Mouse (Mus musculus): ENCODE measurements at regions not wholly inside any gene's neighbourhood (a gene's known extent, or its start where the extent isn't known, plus 50 kb on each side); places are given as distances from the start of the nearest gene placed in this dataset.

DNA sequence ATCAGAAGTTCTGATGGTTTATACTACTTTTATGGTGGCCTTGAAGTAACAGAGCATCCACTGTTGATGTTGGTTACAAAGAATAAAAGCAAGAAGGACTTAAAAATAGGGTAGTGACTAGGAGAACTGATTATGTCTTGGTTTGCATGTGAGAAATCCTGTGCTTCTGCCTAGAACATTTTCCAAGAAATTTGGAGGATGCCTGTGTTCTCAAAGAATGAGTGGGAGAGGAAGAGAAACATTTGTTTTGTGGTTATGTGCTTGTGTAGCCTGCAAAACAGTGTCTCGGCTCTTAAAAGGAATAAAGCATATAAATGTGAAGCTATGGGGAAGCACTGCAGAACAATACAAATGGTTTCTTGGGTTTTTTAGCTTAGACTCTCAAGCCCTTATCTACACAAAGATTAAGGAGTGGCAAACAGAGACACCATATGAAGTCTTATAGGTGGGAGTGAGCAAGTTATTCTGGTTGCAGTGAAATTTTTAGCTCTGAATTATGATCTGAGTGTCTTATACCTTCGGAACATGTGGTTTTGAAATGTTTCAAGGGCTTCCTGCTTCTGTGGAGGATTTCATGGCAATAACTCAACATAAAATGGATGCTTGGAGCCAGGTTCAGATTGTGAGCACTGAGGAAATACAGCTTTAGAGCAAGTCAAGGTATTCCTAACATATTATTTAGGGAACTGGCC lies 372.1 kb upstream of the Man1a start:
- no peak for TF ChIP-seq CTCF (IDR thresholded peaks at IDR 0.05; ENCODE audit: low read depth)
- Histone ChIP-seq H3K4me2 (ENCODE audit: low read length) (no peak overlapping the region), H3K9me3 (replicated peaks; ENCODE audit: low read length) (no peaks in the 10 kb centered on the region), H3K9ac (ENCODE audit: low read depth, low read length) (no peak overlapping the region), H3K4me1 (replicated peaks; ENCODE audit: insufficient read depth, low read length) (no peaks in the 10 kb centered on the region), H3K27me3 (ENCODE audit: insufficient read depth, low read length) (no peaks in the 10 kb centered on the region), H3K36me3 (ENCODE audit: insufficient read depth, low read length) (no peaks in the 10 kb centered on the region), H3K27ac (no peak overlapping the region), H3K4me3 (replicated peaks; ENCODE audit: low read depth, low read length) (no peak overlapping the region)
- WGBS, result 72% methylated on average over 2 of the region's 2 CpGs
- peak; percentile 36 for DNase-seq (ENCODE audit: low spot score)
- no peak for ATAC-seq (replicated peaks; ENCODE audit: low FRiP score, low read depth)

DNA sequence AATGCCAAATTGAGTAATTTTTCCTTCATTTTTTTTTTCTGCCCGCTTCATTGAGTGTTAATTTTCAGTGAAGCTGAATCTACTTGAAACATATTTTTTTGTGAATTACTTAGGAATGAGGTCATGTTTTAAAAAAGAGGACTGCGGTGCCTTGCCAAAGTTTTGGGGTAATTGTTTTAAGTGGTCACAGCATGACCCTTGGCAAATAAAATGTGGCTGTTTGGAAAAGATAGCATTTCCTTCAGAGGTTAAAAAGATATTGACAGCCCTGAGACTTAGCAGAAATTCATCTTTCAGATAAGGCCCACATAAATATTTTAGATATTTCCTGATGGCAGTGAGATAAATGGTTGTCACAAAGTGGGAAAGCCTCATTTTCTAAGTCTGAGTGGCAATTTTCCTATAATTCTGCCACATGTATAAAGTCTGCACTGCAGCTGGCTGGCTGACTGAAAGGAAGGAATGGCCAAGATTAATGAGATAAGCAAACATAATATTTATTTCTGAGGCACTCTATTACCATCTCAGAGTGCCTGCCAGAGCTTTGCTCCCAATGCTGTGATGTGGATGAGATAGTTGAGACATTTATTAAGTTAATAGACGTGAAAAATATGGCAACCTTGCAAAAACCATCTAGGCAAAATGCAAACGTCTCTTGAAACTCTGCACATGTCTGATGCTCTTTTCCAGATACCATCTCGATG lies 327.0 kb upstream of the Man1a start:
- H3K4me3 ChIP-seq (replicated peaks; ENCODE audit: low read depth, low read length), result no peak overlapping the region
- no peak for TF ChIP-seq CTCF (IDR thresholded peaks at IDR 0.05; ENCODE audit: low read depth)
- ATAC-seq (replicated peaks; ENCODE audit: low FRiP score, low read depth), result no peak
- whole genome bisulfite sequencing, result 41% methylated on average over 5 of the region's 5 CpGs
- H3K4me2 ChIP-seq (ENCODE audit: low read length), result no peak overlapping the region
- H3K4me1 ChIP-seq (replicated peaks; ENCODE audit: insufficient read depth, low read length), result no peaks in the 10 kb centered on the region
- DNase-seq (ENCODE audit: low spot score), result peak; percentile 4
- H3K27ac ChIP-seq, result no peak overlapping the region
- no peaks in the 10 kb centered on the region for H3K36me3 ChIP-seq (ENCODE audit: insufficient read depth, low read length)
- H3K27me3 ChIP-seq (ENCODE audit: insufficient read depth, low read length), result no peaks in the 10 kb centered on the region
- H3K9ac ChIP-seq (ENCODE audit: low read depth, low read length), result no peak overlapping the region
- no peaks in the 10 kb centered on the region for H3K9me3 ChIP-seq (replicated peaks; ENCODE audit: low read length)

DNA sequence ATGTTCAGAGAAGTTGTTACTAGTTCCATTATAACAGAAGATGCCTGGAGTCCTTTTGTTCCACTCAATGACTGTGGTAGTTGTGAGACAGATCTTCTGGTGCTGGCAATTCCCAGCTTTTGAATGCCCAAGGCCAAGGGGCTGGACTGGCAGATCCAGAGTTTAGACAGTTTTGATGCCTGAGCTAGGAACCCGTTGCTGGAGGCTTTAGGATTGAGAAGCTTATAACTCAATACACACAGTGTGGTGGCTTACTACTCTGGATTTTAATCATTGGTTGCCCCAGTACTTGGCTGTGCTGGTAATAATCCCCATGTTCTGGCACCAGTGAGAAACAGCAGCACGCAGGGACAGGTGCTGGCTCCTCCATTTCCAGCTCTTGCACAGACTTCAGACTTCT lies 307.3 kb upstream of the Man1a start:
- TF ChIP-seq CTCF (IDR thresholded peaks at IDR 0.05; ENCODE audit: low read depth), result no peak
- ATAC-seq (replicated peaks; ENCODE audit: low FRiP score, low read depth) (no peak), DNase-seq (ENCODE audit: low spot score) (no peak)
- WGBS, result 84% methylated on average over 2 of the region's 2 CpGs
- H3K9me3 ChIP-seq (replicated peaks; ENCODE audit: low read length), result no peaks in the 10 kb centered on the region
- H3K9ac ChIP-seq (ENCODE audit: low read depth, low read length), result no peak overlapping the region
- no peaks in the 10 kb centered on the region for H3K4me1 ChIP-seq (replicated peaks; ENCODE audit: insufficient read depth, low read length)
- no peak overlapping the region for H3K4me2 ChIP-seq (ENCODE audit: low read length)
- H3K27me3 ChIP-seq (ENCODE audit: insufficient read depth, low read length), result no peaks in the 10 kb centered on the region
- H3K4me3 ChIP-seq (replicated peaks; ENCODE audit: low read depth, low read length), result no peak overlapping the region
- no peak overlapping the region for H3K27ac ChIP-seq
- H3K36me3 ChIP-seq (ENCODE audit: insufficient read depth, low read length), result no peaks in the 10 kb centered on the region

DNA sequence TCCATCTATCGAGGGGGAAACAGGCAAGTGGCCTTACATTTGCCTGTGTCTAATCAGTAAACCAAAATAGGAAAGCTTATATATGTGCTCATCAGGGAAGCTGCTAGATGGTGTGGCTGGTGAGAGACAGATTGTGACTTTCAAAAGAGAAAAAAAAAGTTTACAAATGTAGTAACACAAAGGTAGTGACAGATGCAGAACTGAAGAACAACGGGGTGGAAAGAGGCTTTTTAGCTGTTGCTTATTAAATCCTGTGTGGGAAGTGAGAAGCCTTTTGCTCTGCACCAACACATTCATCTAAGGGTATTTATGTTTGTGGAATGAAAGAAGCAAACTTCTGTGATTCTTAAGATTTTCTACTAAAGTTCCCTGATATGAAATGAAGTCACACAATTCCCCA lies 305.1 kb upstream of the Man1a start:
- Histone ChIP-seq H3K4me3 (replicated peaks; ENCODE audit: low read depth, low read length) (no peak overlapping the region), H3K4me2 (ENCODE audit: low read length) (no peak overlapping the region), H3K27me3 (ENCODE audit: insufficient read depth, low read length) (no peaks in the 10 kb centered on the region), H3K9ac (ENCODE audit: low read depth, low read length) (no peak overlapping the region), H3K9me3 (replicated peaks; ENCODE audit: low read length) (no peaks in the 10 kb centered on the region), H3K4me1 (replicated peaks; ENCODE audit: insufficient read depth, low read length) (no peaks in the 10 kb centered on the region), H3K36me3 (ENCODE audit: insufficient read depth, low read length) (no peaks in the 10 kb centered on the region), H3K27ac (no peak overlapping the region)
- 92% methylated on average over 2 of the region's 2 CpGs for WGBS
- no peak for DNase-seq (ENCODE audit: low spot score)
- no peak for ATAC-seq (replicated peaks; ENCODE audit: low FRiP score, low read depth)
- no peak for TF ChIP-seq CTCF (IDR thresholded peaks at IDR 0.05; ENCODE audit: low read depth)

DNA sequence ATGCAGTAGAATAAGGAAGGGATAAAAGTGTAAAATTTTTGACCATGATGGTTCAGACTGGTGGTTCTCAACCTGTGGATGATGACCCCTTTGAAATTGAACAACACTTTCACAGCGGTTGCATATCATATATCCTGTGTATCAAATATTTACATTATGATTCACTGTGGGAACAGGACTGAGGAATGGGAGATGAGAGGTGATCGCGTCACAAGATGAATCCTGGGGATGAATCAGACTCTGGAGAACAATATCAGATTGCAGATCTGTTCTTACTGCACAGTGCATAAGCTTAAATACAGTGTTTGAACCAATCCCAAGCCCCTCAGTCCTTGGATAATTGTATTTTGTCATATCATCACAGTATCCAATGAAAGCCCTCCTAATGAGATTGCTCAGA lies 292.7 kb upstream of the Man1a start:
- Histone ChIP-seq H3K27me3 (ENCODE audit: insufficient read depth, low read length) (no peaks in the 10 kb centered on the region), H3K4me1 (replicated peaks; ENCODE audit: insufficient read depth, low read length) (no peaks in the 10 kb centered on the region), H3K9me3 (replicated peaks; ENCODE audit: low read length) (no peaks in the 10 kb centered on the region), H3K9ac (ENCODE audit: low read depth, low read length) (no peak overlapping the region), H3K4me2 (ENCODE audit: low read length) (no peak overlapping the region), H3K4me3 (replicated peaks; ENCODE audit: low read depth, low read length) (no peak overlapping the region), H3K27ac (no peak overlapping the region), H3K36me3 (ENCODE audit: insufficient read depth, low read length) (no peaks in the 10 kb centered on the region)
- ATAC-seq (replicated peaks; ENCODE audit: low FRiP score, low read depth) (no peak), DNase-seq (ENCODE audit: low spot score) (no peak)
- WGBS, result 97% methylated on average over 3 of the region's 3 CpGs
- no peak for TF ChIP-seq CTCF (IDR thresholded peaks at IDR 0.05; ENCODE audit: low read depth)

DNA sequence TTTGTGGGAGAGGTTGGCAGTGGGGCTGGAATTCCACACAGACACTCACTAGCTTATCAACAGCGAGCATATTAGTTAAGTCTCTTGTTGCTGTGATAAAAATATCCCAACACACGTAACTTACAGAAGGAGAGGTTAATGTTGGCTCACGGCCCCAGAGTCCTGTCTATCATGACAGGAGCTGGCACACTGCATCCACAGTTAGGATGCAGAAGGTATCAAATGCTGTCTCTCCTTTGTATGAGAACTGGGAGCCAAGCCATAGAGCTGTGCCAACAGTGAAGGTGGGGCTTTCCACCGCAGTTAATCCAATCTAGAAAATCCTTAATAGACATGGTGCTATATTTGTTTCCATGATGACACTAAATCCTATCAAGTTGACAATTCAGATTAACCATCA lies 288.9 kb upstream of the Man1a start:
- H3K4me1 ChIP-seq (replicated peaks; ENCODE audit: insufficient read depth, low read length), result no peaks in the 10 kb centered on the region
- no peak overlapping the region for H3K9ac ChIP-seq (ENCODE audit: low read depth, low read length)
- DNase-seq (ENCODE audit: low spot score) (no peak), ATAC-seq (replicated peaks; ENCODE audit: low FRiP score, low read depth) (no peak)
- TF ChIP-seq CTCF (IDR thresholded peaks at IDR 0.05; ENCODE audit: low read depth), result no peak
- H3K4me3 ChIP-seq (replicated peaks; ENCODE audit: low read depth, low read length), result no peak overlapping the region
- no peak overlapping the region for H3K4me2 ChIP-seq (ENCODE audit: low read length)
- H3K36me3 ChIP-seq (ENCODE audit: insufficient read depth, low read length), result no peaks in the 10 kb centered on the region
- H3K27ac ChIP-seq, result no peak overlapping the region
- H3K9me3 ChIP-seq (replicated peaks; ENCODE audit: low read length), result no peaks in the 10 kb centered on the region
- 61% methylated on average over 4 of the region's 4 CpGs for whole genome bisulfite sequencing
- no peaks in the 10 kb centered on the region for H3K27me3 ChIP-seq (ENCODE audit: insufficient read depth, low read length)

All from kidney, postnatal 0 days (tissue).